Mouse (Mus musculus) embryo, embryonic 10.5 days (tissue): ENCODE results near the gene Plcl2.

Experiments used
- DNase-seq: peaks from one replicate; pipeline ENCODE4 v3.0.0-alpha.2; 2015; ENCODE audit warnings: low spot score

Gene Plcl2

DNA sequence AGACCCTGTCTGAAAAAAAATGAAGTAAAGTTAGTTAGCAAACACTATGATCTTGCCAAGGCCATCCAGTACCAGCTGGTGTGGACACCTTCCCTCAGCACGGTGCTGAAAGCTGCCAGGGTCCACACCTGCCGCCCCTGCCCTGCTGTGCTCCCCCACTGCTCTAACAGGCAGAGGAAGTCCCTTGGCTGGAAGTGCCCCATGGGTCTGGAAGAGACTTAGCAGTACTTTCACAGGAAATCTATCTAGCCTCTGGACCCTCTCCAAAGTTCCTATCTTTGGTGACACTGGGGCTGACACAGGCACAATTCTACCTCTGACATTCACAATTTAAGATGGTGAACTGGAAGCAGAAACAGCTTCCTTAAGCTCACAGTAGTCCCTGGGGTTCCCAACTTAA is 227.9 kb downstream of the Plcl2 start:
- DNase-seq = no peak
